Mouse (Mus musculus): ENCODE measurements around the gene Samt2.
"Not testable (repeated sequence)": the region's sequence is repeated elsewhere in the genome, so short reads cannot be mapped to it uniquely, and the experiment has no call there.

The Samt2 gene

DNA sequence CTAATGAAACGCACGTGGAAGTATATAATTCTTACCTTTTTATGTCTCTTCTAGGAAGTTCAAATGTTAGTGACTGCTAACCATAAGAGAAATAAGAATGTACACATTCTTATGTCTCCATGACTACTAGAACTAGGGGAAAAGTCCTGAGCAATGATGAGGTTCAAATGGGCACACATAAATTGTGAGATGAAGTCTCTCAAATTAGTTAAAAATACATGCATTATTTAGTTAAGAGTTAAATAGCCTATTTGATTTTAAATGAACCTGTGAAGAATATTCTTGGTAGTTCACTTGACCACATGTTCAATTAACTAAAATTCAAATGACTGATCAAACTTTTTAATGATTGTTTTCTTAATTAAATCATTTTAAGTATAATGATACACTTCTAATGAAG lies at the start of gene Samt2:
Gene Samt2 (minus strand): TSS at position 101 of the 400 bp plus-strand sequence.
- POLR2A ChIA-PET, CTCF ChIA-PET: not testable (repeated sequence)

Data from embryonic stem cell, embryonic (primary cell).